Mouse (Mus musculus) CD4-positive, CD25-positive, alpha-beta regulatory T cell, adult 9 weeks (primary cell): ENCODE results near the gene Siglece. TPM values are rescaled to one million over a fixed set of nuclear protein-coding genes. Genes with fewer than 3 reads are reported as not detected.

ENCODE experiments used
- polyA plus RNA-seq: library from polyadenylated mRNA; unstranded; fragments of 100-300 nt; shearing (Covaris generic); gene quantifications from one replicate; pipeline ENCODE4 v1.2.1, GENCODE M21; 2017

Siglece gene
- 0.93 TPM for polyA plus RNA-seq

DNA sequence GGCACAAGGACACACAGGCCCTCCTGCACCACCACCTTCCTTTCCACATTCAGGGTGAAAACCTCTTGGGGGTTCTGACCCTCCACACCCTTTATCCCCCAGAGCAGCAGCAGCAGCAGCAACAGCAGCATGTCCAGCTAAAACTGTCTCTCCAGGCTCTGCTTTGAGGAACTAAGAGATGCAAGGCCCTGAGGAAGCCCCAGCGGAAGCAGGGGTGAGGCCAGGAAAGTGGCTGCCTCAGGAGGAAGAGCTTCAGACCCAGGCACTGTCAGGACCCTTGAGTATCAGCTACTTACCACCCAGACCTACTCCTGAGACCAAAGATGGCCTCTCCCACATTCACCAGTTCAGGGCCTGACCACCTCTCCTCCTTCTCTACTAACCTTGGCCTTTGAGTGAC, at the start of gene Siglece:
Siglece (minus strand) TSS at position 160 of the 400 bp plus-strand sequence.

DNA sequence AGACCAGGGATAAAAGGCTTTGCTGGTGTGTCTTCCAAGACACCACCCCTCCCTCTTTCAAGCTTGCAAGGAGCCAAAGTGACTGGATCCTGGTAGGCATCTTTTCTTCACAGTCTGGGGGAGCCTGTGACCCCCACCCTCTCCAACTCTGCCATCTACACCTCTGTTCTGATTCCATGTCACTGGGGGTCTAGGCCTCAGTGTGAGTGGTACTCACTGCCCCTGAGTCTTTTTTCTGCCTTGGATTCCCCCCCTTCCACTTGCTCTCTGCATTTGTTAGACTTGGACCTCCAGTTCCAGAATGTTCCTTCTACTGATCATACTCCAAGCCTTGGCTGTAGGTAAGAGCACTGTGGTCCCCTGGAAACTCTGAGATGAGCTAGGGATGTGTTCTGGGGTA, 30.2 kb upstream of the Siglece start, which contains the start of gene Klk14:
Klk14 (plus strand) TSS at position 301 of the 400 bp plus-strand sequence.

DNA sequence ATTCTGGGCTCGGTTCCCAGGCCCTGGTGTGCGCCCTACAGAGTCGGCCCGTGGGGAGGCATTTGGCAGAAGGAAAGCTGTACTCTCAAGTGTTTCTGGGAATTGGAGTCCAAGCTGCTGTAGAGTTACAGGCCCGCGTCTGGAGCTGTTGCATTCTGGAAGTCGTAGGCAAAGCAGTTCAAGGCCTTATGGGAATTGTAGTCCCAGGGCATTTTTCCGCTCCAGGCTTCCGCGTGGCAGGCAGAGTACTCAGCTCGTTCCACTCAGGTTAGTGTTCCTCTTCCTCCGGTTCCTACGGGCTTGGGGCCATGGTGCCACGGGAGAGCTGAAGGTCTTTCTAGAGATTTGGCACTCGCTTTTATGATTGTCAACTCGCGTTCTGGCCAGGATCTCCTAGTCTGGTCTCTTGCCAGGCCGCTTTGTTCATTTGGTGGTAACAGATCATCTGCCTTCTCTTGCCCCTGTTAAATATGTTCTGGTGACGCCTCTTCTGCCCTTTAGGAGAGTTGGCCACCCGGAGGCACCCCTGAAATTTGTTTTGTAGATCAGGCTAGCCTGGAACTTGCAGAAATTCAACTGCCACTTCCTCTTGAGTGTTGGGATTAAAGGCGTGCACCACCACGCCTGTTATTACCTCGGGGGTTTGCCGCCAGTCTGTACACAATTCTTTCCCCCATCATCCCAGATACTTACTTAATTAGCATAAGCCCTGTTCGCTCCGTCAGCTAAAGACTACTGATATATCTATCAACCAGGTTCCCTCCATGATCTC, 12.0 kb upstream of the Siglece start, which contains the start of gene Ctu1:
Ctu1 (plus strand) TSS at position 208 of the 772 bp plus-strand sequence.

DNA sequence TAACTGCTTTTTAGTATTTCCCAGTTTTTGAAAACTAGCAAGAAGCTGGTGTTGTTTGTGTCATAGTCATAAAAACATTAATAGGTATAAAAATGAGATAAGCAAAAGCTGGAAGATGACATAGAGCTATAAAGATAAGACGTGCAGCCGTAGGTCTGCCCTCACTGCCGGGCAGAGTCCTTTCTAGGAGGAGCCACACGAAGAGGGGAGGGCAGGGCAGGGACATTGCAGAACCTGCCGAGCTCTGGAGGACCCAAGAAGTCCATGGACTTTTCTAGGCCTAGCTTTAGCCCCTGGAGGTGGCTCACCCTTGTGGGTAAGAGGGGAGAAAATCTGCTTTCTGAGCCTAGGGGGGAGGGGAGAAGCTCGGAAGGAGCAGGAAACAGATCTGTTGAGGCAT, 25.5 kb downstream of the Siglece start, which contains the start of gene Ceacam18:
Ceacam18 (plus strand) TSS at position 208 of the 400 bp plus-strand sequence.

DNA sequence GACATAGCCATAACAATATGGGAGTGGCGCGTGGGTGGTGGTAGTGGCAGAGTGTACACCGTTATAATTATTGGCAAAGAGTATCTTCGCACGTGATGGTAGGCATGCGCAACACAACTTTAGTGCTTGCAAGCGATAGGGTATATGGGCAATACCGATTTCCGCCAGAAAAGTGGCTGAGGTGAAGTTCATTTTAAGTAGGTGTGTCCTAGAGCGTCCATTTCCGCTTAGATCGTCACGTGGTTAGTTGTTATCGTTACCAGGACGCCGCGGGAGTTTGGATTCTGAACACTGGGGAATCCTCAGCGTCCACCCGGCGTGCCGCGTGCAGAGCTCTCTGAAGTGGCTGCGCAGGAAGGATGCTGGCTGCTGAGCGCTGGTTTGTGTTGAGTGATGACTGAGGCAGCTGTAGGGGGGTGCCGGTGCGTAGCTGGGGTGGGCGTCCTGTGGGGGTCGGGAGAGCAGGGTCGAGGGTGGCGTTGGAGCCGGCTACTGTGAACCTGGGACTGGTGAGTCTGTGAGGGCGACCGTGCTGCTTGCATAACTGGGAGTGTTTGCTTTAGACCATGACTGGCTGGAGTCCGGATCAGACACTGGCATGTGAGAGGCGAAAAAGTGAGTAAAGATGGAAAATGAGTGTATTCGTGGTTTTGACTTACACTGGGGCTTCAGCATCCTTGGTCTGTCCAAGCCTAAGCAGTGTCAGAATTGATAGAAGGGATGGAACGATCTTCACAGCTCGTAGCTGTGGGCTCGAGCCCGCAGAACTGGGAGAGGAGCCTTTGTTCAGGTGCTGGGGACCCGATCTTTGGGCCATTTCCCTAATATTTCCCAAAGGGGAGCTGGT, 52.8 kb downstream of the Siglece start, which contains the start of gene Zfp819:
Zfp819 (plus strand) TSS at position 274 of the 847 bp plus-strand sequence.

Other genes with a start within 250 kb of the Siglece start
- not detected for gene Lim2, start 232.5 kb downstream of the Siglece start, polyA plus RNA-seq
- 110 TPM for gene Nkg7, start 223.1 kb downstream of the Siglece start, polyA plus RNA-seq
- not detected for gene Cldnd2, start 219.4 kb downstream of the Siglece start, polyA plus RNA-seq
- 154 TPM for gene Etfb, start 216.1 kb downstream of the Siglece start, polyA plus RNA-seq
- gene Gm45233, start 216.0 kb downstream of the Siglece start, polyA plus RNA-seq: not detected
- gene Vsig10l, start 197.0 kb downstream of the Siglece start, polyA plus RNA-seq: 2.9 TPM
- gene Iglon5, start 170.1 kb downstream of the Siglece start, polyA plus RNA-seq: 0.14 TPM
- not detected for gene 4931406B18Rik, start 154.2 kb downstream of the Siglece start, polyA plus RNA-seq
- gene Cd33, start 115.7 kb downstream of the Siglece start, polyA plus RNA-seq: not detected
- gene Zfp658, start 97.9 kb downstream of the Siglece start, polyA plus RNA-seq: 8.7 TPM
- gene Zfp719, start 80.6 kb downstream of the Siglece start, polyA plus RNA-seq: 16.0 TPM
- gene Zfp819, start 53.0 kb downstream of the Siglece start, polyA plus RNA-seq: not detected
- gene Ceacam18, start 25.5 kb downstream of the Siglece start, polyA plus RNA-seq: not detected
- 3.1 TPM for gene Ctu1, start 11.9 kb upstream of the Siglece start, polyA plus RNA-seq
- gene Klk14, start 30.3 kb upstream of the Siglece start, polyA plus RNA-seq: not detected
- gene Klk13, start 52.4 kb upstream of the Siglece start, polyA plus RNA-seq: not detected
- gene Klk12, start 108.7 kb upstream of the Siglece start, polyA plus RNA-seq: not detected
- gene Klk11, start 114.4 kb upstream of the Siglece start, polyA plus RNA-seq: not detected
- 0.33 TPM for gene Klk10, start 120.9 kb upstream of the Siglece start, polyA plus RNA-seq
- 0.62 TPM for gene Klk9, start 131.7 kb upstream of the Siglece start, polyA plus RNA-seq
- 141 TPM for gene Klk8, start 137.4 kb upstream of the Siglece start, polyA plus RNA-seq
- not detected for gene Klk7, start 151.1 kb upstream of the Siglece start, polyA plus RNA-seq
- not detected for gene Klk6, start 164.3 kb upstream of the Siglece start, polyA plus RNA-seq
- gene Klk5, start 181.8 kb upstream of the Siglece start, polyA plus RNA-seq: not detected
- gene Klk4, start 221.0 kb upstream of the Siglece start, polyA plus RNA-seq: not detected